8 mouse cellular contexts compared by ENCODE assay signal in the genomic region with DNA sequence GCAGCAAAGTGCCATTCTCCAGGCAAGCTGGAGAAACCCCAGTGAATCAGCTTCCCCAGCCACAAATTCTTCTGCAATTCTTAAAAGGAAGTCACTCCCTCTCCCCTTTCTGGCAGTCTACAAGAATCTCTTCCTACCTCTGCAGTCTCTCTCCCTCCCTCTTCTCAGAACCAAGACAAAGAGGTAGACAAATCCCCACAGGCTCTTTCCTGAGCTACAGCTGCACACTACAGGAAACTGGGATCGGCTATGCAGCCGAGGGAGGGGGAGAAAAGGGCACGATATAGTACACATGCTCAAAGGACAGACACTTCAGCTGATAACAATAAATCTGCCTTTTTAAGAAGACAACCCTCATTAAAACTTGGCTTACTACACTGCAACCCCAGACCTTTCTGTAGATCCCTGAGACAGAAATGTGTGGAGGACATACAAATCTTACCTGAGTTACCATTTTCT.
DNase-seq lines count a peak whose midpoint lies in the region; ATAC-seq and TF ChIP-seq lines count a peak whose summit lies in the region.

No protein-coding gene starts in this region.

- H3K4me1 ChIP-seq in ES-Bruce4 (ENCODE audit: control insufficient read depth, insufficient read depth, low read length), result peaks cover 9% of the 10 kb centered on the region
- H3K4me1 ChIP-seq in embryonic facial prominence, embryonic 13.5 days, result peaks cover 62% of the 10 kb centered on the region
- H3K4me1 ChIP-seq in hindbrain, embryonic 11.5 days (replicated peaks; ENCODE audit: control insufficient read depth, insufficient read depth, low read length), result peaks cover 5% of the 10 kb centered on the region; the same call in 1 of the 2 replicates
- peaks cover 22% of the 10 kb centered on the region for H3K4me1 ChIP-seq in liver, embryonic 11.5 days (replicated peaks; ENCODE audit: control insufficient read depth, insufficient read depth, low read length)
- peaks cover 5% of the 10 kb centered on the region for H3K4me1 ChIP-seq in small intestine, adult 2 months (ENCODE audit: control insufficient read depth, insufficient read depth, insufficient read length, low read length)

- no peaks in the 10 kb centered on the region for H3K9me3 ChIP-seq in ES-Bruce4 (replicated peaks; ENCODE audit: control insufficient read depth, insufficient read depth, low read length, poor library complexity, severe bottlenecking)
- H3K9me3 ChIP-seq in embryonic facial prominence, embryonic 13.5 days, result no peaks in the 10 kb centered on the region
- H3K9me3 ChIP-seq in hindbrain, embryonic 11.5 days (ENCODE audit: control insufficient read depth, low read length), result no peaks in the 10 kb centered on the region
- no peaks in the 10 kb centered on the region for H3K9me3 ChIP-seq in liver, embryonic 11.5 days (ENCODE audit: control insufficient read depth, low read length)

- no peak; the same call in 1 of the 2 replicates for ATAC-seq in embryonic facial prominence, embryonic 13.5 days (ENCODE audit: insufficient number of reproducible peaks, insufficient read depth, low FRiP score, low TSS enrichment, low read depth)
- ATAC-seq in hindbrain, embryonic 11.5 days (ENCODE audit: low FRiP score), result peak; percentile 77
- ATAC-seq in liver, embryonic 11.5 days (replicated peaks; ENCODE audit: low FRiP score), result 0 out of 2 replicates have a peak, but pooled peaks have one; percentile 34

- 0 out of 2 replicates have a peak, but pooled peaks have one; percentile 8 for TF ChIP-seq EP300 in ES-Bruce4 (IDR thresholded peaks at IDR 0.05; ENCODE audit: insufficient read depth, low read depth, low read length)

- peak overlapping the region; percentile 41 for H3K9ac ChIP-seq in ES-Bruce4 (ENCODE audit: low read depth, poor library complexity, severe bottlenecking)
- peak overlapping the region; percentile 80 for H3K9ac ChIP-seq in embryonic facial prominence, embryonic 13.5 days
- peak overlapping the region; percentile 61 for H3K9ac ChIP-seq in hindbrain, embryonic 11.5 days (ENCODE audit: low read depth, low read length)
- H3K9ac ChIP-seq in liver, embryonic 11.5 days (ENCODE audit: low read depth, low read length), result peak overlapping the region; percentile 61

- peak overlapping the region; percentile 93 for H3K27ac ChIP-seq in ES-Bruce4 (ENCODE audit: insufficient read depth, low read length)
- H3K27ac ChIP-seq in embryonic facial prominence, embryonic 13.5 days, result peak overlapping the region; percentile 92
- H3K27ac ChIP-seq in hindbrain, embryonic 11.5 days (ENCODE audit: low read depth, low read length), result peak overlapping the region; percentile 89
- H3K27ac ChIP-seq in liver, embryonic 11.5 days (ENCODE audit: low read depth, low read length), result peak overlapping the region; percentile 78
- peak overlapping the region; percentile 80 for H3K27ac ChIP-seq in small intestine, adult 2 months (ENCODE audit: insufficient read depth, low read depth, low read length)

- H3K4me3 ChIP-seq in ES-Bruce4 (ENCODE audit: low read depth, low read length), result peak overlapping the region; percentile 66
- H3K4me3 ChIP-seq in embryonic facial prominence, embryonic 13.5 days, result peak overlapping the region; percentile 58
- H3K4me3 ChIP-seq in hindbrain, embryonic 11.5 days (ENCODE audit: low read depth, low read length), result peak overlapping the region; percentile 49
- H3K4me3 ChIP-seq in liver, embryonic 11.5 days (ENCODE audit: low read depth, low read length), result peak overlapping the region; percentile 55
- peak overlapping the region; percentile 88 for H3K4me3 ChIP-seq in small intestine, adult 2 months (ENCODE audit: low read depth, low read length)

- 0% methylated on average over 3 of the region's 3 CpGs for WGBS in embryonic facial prominence, embryonic 13.5 days
- 0% methylated on average over 3 of the region's 3 CpGs for WGBS in hindbrain, embryonic 11.5 days
- 0% methylated on average over 3 of the region's 3 CpGs for WGBS in liver, embryonic 11.5 days
- 0% methylated on average over 3 of the region's 3 CpGs for WGBS in small intestine, adult 2 months

- TF ChIP-seq POLR2A in ES-Bruce4 (IDR thresholded peaks at IDR 0.05; ENCODE audit: insufficient read depth, low read length), result no peak
- no peak for TF ChIP-seq POLR2A in small intestine, adult 2 months (IDR thresholded peaks at IDR 0.05; ENCODE audit: low read depth, low read length)

- peak overlapping the region; percentile 72 for H3K4me2 ChIP-seq in embryonic facial prominence, embryonic 13.5 days
- H3K4me2 ChIP-seq in hindbrain, embryonic 11.5 days (replicated peaks; ENCODE audit: low read depth, low read length), result peak overlapping the region; percentile 48
- peak overlapping the region; percentile 69 for H3K4me2 ChIP-seq in liver, embryonic 11.5 days

- TF ChIP-seq CTCF in ES-Bruce4 (IDR thresholded peaks at IDR 0.05; ENCODE audit: low read depth, low read length), result no peak
- TF ChIP-seq CTCF in small intestine, adult 2 months (IDR thresholded peaks at IDR 0.05; ENCODE audit: extremely low read depth, insufficient read length, insufficient replicate concordance, low read depth, low read length), result no peak

- H3K36me3 ChIP-seq in ES-Bruce4 (ENCODE audit: control insufficient read depth, insufficient read depth, low read length, poor library complexity, severe bottlenecking), result no peaks in the 10 kb centered on the region
- no peaks in the 10 kb centered on the region for H3K36me3 ChIP-seq in embryonic facial prominence, embryonic 13.5 days
- no peaks in the 10 kb centered on the region for H3K36me3 ChIP-seq in hindbrain, embryonic 11.5 days (ENCODE audit: control insufficient read depth, insufficient read depth, low read length)
- no peaks in the 10 kb centered on the region for H3K36me3 ChIP-seq in liver, embryonic 11.5 days (ENCODE audit: control insufficient read depth, insufficient read depth, low read length)
- no peaks in the 10 kb centered on the region for H3K36me3 ChIP-seq in small intestine, adult 2 months (ENCODE audit: control insufficient read depth, insufficient read depth, low read length)

- no peaks in the 10 kb centered on the region for H3K27me3 ChIP-seq in ES-Bruce4 (ENCODE audit: control insufficient read depth, insufficient read depth, low read length, poor library complexity, severe bottlenecking)
- no peaks in the 10 kb centered on the region for H3K27me3 ChIP-seq in embryonic facial prominence, embryonic 13.5 days
- no peaks in the 10 kb centered on the region for H3K27me3 ChIP-seq in hindbrain, embryonic 11.5 days (ENCODE audit: control insufficient read depth, insufficient read depth, low read length)
- H3K27me3 ChIP-seq in liver, embryonic 11.5 days (replicated peaks; ENCODE audit: control insufficient read depth, insufficient read depth, low read length), result no peaks in the 10 kb centered on the region; the same call in 1 of the 2 replicates
- H3K27me3 ChIP-seq in small intestine, adult 2 months (ENCODE audit: control insufficient read depth, insufficient read depth, low read length), result no peaks in the 10 kb centered on the region

- peak; percentile 71 for DNase-seq in 3T3-L1 (ENCODE audit: low read depth, low spot score)
- DNase-seq in hindbrain, embryonic 11.5 days (ENCODE audit: low spot score), result peak; percentile 68
- no peak for DNase-seq in liver, embryonic 11.5 days (ENCODE audit: low spot score)
- no peak for DNase-seq in spleen, adult 12 weeks (ENCODE audit: low spot score)
- no peak for DNase-seq in layer of hippocampus, adult 8-10 months (ENCODE audit: low spot score in 2 of 2)

Comparison
In these comparisons a context has a peak if more than half of its experiments do, and no peak if none do; other contexts are left out.
1. DNase-seq: peak in 3T3-L1 (single experiment) and hindbrain, embryonic 11.5 days (single experiment); none in liver, embryonic 11.5 days (single experiment), spleen, adult 12 weeks (single experiment) and layer of hippocampus, adult 8-10 months (0 of 2).
2. Peak in every context shown above with its lines, with median percentiles within 50 percentile points of each other: H3K27ac ChIP-seq, H3K4me3 ChIP-seq, H3K9ac ChIP-seq and H3K4me2 ChIP-seq.